Mouse (Mus musculus): ENCODE measurements around the gene Camta1.

DNA sequence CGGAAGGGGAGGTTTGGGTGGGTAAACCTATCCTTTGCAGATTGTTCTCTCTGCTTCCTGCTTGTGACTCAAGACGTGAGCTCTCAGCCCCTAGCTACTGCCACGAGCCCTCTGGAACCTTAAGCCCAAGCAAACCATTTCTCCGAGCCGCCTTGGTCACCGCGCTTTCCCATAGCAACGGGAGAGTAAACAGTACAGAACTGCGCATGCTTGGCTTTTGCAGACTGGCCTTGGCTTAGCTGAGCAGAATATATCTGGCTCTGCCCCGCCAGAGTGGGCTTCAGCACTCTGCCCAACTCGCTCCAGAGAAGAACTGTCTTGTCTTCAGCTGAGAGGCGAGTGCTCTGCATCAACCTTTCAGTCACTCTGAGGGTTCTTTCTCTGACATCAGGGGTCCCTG lies 509.9 kb downstream of the Camta1 start:
- TF ChIP-seq CTCF (IDR thresholded peaks at IDR 0.05; ENCODE audit: borderline replicate concordance, insufficient read depth, low read depth, low read length) (no peak), POLR2A (IDR thresholded peaks at IDR 0.05; ENCODE audit: borderline replicate concordance, insufficient read depth, low read length) (no peak)
